Mouse (Mus musculus): ENCODE results near the gene 2410137M14Rik. TPM values are rescaled to one million over a fixed set of nuclear protein-coding genes. Genes with fewer than 3 reads are reported as not detected.

2410137M14Rik gene
- polyA plus RNA-seq, 1 experiment, result 1.5 TPM

GRCm38 (mm10) chr17:36961125-36961524 is 19.9 kb downstream of the 2410137M14Rik start:
- DNase-seq (ENCODE audit: low read depth), result no peak
- TF ChIP-seq CTCF (IDR thresholded peaks at IDR 0.05; ENCODE audit: borderline replicate concordance, extremely low read depth, insufficient read depth, insufficient read length) (no peak), POLR2A (IDR thresholded peaks at IDR 0.05; ENCODE audit: borderline replicate concordance, extremely low read depth, insufficient read depth, insufficient read length, poor library complexity, severe bottlenecking) (no peak)

DNA sequence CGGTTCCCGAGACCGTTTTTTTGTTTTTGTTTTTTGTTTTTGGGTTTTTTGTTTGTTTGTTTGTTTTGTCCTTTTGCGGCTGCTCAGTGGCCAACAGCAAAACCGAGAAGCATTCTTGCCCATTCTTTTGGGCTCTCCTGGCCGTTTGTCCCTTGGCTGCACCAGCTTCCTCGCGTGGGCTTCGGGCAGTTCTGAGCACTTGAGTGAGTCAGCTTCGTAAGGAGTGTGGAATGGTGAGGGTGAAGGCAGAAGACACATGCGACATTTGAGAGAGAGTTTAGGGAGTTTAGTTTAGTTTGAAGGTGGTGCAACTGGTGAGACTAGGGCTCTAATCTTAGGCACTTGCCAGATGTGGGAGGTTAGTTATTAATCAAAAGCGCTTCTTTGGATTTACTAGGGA is 22.2 kb downstream of the 2410137M14Rik start:
- TF ChIP-seq POLR2A (IDR thresholded peaks at IDR 0.05; ENCODE audit: borderline replicate concordance, extremely low read depth, insufficient read depth, insufficient read length, poor library complexity, severe bottlenecking) (no peak), CTCF (IDR thresholded peaks at IDR 0.05; ENCODE audit: borderline replicate concordance, extremely low read depth, insufficient read depth, insufficient read length) (no peak)
- DNase-seq (ENCODE audit: low read depth), result no peak

- TF ChIP-seq POLR2A (IDR thresholded peaks at IDR 0.05; ENCODE audit: borderline replicate concordance, extremely low read depth, insufficient read depth, insufficient read length, poor library complexity, severe bottlenecking), result peak; percentile 24; the same call in 1 of the 2 replicates
- TF ChIP-seq CTCF (IDR thresholded peaks at IDR 0.05; ENCODE audit: borderline replicate concordance, extremely low read depth, insufficient read depth, insufficient read length), result no peak
- DNase-seq (ENCODE audit: low read depth), result peak; percentile 100
Measured at GRCm38 (mm10) chr17:36957999-36958743, 22.9 kb downstream of the 2410137M14Rik start, which contains the start of the genes Znrd1 and Znrd1as. Znrd1 (minus strand) TSS chr17:36958559. Znrd1as (plus strand) TSS chr17:36958592.

DNA sequence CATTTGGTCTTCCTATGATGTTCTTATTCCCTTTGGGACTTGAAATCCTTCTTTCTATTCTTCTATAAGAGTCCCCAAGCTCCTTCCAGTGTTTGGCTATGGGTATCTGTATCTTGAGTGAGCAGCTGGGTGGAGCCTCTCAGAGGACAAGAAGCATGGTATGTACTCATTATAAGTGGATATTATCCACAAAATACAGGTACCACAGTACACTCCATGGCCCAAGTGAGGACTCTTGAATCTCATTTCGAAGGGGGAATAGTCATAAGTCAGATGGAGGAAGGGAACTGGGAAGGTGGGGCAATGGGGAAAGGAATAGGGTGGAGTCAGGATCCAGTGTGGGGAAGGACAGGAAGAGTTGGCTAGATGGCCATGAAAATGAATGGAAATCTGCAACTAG is 28.0 kb downstream of the 2410137M14Rik start:
- no peak for DNase-seq (ENCODE audit: low read depth)
- no peak for TF ChIP-seq POLR2A (IDR thresholded peaks at IDR 0.05; ENCODE audit: borderline replicate concordance, extremely low read depth, insufficient read depth, insufficient read length, poor library complexity, severe bottlenecking)
- TF ChIP-seq CTCF (IDR thresholded peaks at IDR 0.05; ENCODE audit: borderline replicate concordance, extremely low read depth, insufficient read depth, insufficient read length), result no peak

GRCm38 (mm10) chr17:36952631-36953030 is 28.4 kb downstream of the 2410137M14Rik start:
- TF ChIP-seq CTCF (IDR thresholded peaks at IDR 0.05; ENCODE audit: borderline replicate concordance, extremely low read depth, insufficient read depth, insufficient read length), result no peak
- TF ChIP-seq POLR2A (IDR thresholded peaks at IDR 0.05; ENCODE audit: borderline replicate concordance, extremely low read depth, insufficient read depth, insufficient read length, poor library complexity, severe bottlenecking), result no peak
- no peak for DNase-seq (ENCODE audit: low read depth)

- DNase-seq (ENCODE audit: low read depth), result peak; percentile 100
- TF ChIP-seq POLR2A (IDR thresholded peaks at IDR 0.05; ENCODE audit: borderline replicate concordance, extremely low read depth, insufficient read depth, insufficient read length, poor library complexity, severe bottlenecking) (peak; percentile 43; the same call in 1 of the 2 replicates), CTCF (IDR thresholded peaks at IDR 0.05; ENCODE audit: borderline replicate concordance, extremely low read depth, insufficient read depth, insufficient read length) (no peak)
Measured at GRCm38 (mm10) chr17:36950981-36951947, 29.8 kb downstream of the 2410137M14Rik start, which contains the start of gene Ppp1r11. Ppp1r11 (minus strand) TSS chr17:36951741.

- DNase-seq (ENCODE audit: low read depth), result no peak
- TF ChIP-seq POLR2A (IDR thresholded peaks at IDR 0.05; ENCODE audit: borderline replicate concordance, extremely low read depth, insufficient read depth, insufficient read length, poor library complexity, severe bottlenecking) (no peak), CTCF (IDR thresholded peaks at IDR 0.05; ENCODE audit: borderline replicate concordance, extremely low read depth, insufficient read depth, insufficient read length) (no peak)
Measured at GRCm38 (mm10) chr17:36949265-36949664, 31.8 kb downstream of the 2410137M14Rik start.

DNA sequence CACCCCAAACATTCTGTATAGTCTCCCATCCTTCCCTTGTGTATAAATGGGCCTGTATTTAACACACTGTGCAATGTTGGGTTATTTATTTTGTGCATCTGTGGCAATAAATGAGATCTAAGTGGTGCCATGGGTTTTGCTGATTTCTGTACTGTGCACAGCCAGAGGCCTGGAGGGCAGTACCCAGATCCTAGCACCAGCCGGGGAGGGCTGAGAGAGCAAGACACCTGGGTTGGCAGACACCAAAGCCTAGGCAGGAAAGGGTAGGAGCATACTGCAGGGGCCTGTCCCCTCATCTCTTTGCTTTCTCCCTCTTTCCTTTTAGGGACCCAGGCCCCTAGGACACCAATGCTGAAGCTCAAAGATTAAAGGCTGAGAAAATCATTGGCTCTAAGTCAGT is 32.8 kb downstream of the 2410137M14Rik start:
- DNase-seq (ENCODE audit: low read depth), result no peak
- TF ChIP-seq CTCF (IDR thresholded peaks at IDR 0.05; ENCODE audit: borderline replicate concordance, extremely low read depth, insufficient read depth, insufficient read length), result no peak
- no peak for TF ChIP-seq POLR2A (IDR thresholded peaks at IDR 0.05; ENCODE audit: borderline replicate concordance, extremely low read depth, insufficient read depth, insufficient read length, poor library complexity, severe bottlenecking)

DNA sequence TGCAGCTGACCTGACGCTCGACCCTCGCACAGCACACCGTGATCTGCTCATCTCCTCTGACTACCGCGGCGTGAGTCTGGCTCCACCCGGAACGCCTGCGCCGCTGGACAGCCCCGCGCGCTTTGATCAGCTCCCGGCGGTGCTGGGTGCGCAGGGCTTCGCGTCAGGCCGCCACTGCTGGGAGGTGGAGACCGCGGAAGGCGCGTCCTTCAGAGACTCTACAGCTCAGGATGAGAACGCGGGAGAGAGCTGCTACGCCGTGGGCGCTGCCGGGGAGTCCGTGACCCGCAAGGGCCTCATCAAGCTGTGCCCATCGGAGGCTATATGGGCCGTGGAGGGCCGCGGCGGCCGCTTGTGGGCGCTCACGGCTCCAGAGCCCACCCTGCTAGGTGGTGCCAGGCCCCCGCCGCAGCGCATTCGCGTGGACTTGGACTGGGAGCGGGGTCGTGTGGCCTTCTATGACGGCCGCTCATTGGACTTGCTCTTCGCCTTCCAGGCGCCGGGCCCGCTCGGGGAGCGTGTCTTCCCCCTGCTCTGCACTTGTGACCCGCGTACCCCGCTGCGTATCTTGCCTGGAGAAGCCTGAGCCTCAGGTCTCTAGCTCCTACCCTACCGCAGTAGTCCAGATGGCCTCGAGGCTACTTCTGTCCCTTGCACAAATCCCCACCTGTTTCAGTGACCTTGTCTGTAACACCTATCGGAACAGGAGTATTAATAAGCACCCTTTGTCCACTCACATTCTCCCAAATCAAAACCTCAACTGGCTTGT is 33.8 kb downstream of the 2410137M14Rik start:
- DNase-seq (ENCODE audit: low read depth), result peak; percentile 72
- TF ChIP-seq CTCF (IDR thresholded peaks at IDR 0.05; ENCODE audit: borderline replicate concordance, extremely low read depth, insufficient read depth, insufficient read length) (peak; percentile 37; the same call in 1 of the 2 replicates), POLR2A (IDR thresholded peaks at IDR 0.05; ENCODE audit: borderline replicate concordance, extremely low read depth, insufficient read depth, insufficient read length, poor library complexity, severe bottlenecking) (0 out of 2 replicates have a peak, but pooled peaks have one; percentile 11)

DNA sequence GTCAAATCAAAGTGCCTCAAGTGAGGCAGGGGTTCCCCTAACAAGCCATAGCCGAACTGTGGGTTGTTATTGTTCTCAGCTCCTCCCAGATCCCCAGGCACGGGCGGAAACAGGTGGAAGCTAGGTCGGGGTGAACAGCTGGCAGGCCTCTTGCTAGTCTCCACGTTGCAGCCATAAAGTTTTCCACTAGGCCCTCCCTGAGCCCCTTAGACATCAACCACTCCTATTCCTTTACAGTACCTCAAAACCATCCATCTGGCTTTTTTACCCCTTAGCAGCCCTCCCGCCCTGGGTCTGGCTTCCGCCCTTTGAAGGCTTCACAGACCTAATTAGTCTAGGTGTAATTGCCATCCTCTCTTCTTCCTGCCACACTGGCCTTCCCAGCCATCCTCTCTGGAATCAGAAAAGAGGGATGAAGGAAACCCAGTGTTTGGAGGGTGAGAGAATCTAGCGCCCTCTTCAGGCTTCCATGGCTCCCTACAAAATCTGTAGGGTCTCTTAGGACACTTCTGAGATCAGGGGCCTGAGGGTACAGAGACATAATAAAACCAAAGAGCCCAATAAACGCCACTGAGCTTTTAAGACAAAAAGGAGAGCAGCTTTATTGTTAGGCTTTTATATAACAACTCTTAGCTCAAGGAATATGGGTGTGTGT is 36.8 kb downstream of the 2410137M14Rik start:
- no peak for TF ChIP-seq POLR2A (IDR thresholded peaks at IDR 0.05; ENCODE audit: borderline replicate concordance, extremely low read depth, insufficient read depth, insufficient read length, poor library complexity, severe bottlenecking)
- peak; percentile 33; the same call in 1 of the 2 replicates for TF ChIP-seq CTCF (IDR thresholded peaks at IDR 0.05; ENCODE audit: borderline replicate concordance, extremely low read depth, insufficient read depth, insufficient read length)
- DNase-seq (ENCODE audit: low read depth), result no peak
